Mouse (Mus musculus): ENCODE data around the gene Gad2.
A peak's percentile ranks its signal among the peaks of the same experiment; 100 is the strongest.

Gad2 gene

DNA sequence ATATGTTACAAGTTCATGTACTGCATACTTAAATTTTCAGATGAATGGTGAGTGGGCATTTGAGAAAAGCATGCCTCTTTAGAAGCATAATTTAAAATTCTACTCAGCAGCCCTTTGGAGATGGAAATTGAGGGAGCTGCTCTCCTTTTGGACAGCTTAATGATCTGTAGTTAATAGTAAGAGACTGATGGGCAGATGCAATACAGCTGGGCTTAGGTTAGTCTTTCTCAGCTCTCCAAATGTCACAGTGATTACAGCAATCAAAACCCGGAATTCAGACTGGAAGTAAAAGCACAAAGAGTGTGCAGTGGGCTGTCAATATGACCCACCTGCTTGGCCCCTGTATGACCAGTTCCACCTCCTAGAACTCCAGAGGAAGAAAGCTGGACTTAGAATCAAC is 24.1 kb downstream of the Gad2 start:
- no peak for DNase-seq (ENCODE audit: low read depth, low spot score)

- no peak for DNase-seq (ENCODE audit: low read depth, low spot score)
Measured at GRCm38 (mm10) chr2:22648394-22648793, 26.4 kb downstream of the Gad2 start.

GRCm38 (mm10) chr2:22651826-22652225 is 29.8 kb downstream of the Gad2 start:
- no peak for DNase-seq (ENCODE audit: low read depth, low spot score)

DNA sequence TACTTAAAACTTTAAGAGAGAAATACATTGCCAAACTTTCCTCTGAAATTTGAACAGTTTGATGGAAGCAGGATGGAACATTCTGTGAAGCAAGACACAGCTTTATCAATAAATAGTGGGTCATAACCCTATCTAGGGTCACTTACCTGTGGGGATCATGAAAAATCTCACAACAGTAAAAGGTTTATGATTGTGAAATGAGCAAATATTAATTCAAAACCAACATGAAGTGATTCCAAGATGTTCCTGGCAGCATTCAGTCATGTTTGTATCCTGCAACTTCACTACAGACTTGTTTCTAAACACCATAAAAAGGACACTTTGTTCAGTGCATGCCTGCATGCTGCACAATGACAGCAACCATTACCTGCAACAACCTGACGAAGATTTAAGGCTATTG is 41.7 kb downstream of the Gad2 start:
- no peak for DNase-seq (ENCODE audit: low read depth, low spot score)

- no peak for DNase-seq (ENCODE audit: low read depth, low spot score)
Measured at GRCm38 (mm10) chr2:22670415-22670814, 48.4 kb downstream of the Gad2 start.

DNA sequence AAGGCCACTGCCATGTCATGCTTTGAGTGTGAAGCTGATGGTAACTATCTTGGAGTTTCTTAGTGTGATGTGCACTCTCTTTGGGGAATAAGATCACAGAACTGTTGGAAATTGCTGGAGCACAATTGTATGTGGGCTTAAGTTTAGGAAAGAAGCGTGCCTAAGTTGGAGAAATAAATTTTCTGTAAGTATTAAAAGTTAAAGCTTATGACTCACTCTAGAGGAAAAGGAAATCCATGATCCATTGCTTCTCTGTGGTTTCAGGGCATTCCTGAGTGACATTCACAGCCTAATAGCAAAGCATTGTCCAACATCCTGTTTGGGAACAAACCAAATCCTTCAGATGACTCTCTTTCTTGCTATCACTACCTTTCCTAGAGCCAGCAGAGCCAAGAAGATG is 49.3 kb downstream of the Gad2 start:
- no peak for DNase-seq (ENCODE audit: low read depth, low spot score)

DNA sequence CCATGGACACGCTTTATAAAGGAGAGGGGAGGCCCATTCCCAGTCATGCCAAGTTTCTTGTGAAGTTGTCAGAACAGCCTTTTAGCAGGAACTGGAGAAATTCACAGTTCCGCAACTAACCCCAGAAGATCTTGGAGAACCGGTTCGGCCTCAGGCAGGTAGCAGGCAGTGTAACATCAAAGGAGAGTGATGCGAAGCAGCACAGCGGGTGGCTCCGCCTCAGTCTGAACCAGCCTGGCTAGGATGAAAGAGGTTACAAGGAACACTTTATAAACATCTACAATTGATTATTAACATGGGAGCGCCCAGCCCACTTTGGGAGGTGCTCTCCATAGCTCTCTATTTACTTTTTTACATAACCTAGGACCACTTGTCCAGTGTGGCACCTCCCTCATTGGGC is 55.1 kb downstream of the Gad2 start:
- DNase-seq (ENCODE audit: low read depth, low spot score): no peak

DNA sequence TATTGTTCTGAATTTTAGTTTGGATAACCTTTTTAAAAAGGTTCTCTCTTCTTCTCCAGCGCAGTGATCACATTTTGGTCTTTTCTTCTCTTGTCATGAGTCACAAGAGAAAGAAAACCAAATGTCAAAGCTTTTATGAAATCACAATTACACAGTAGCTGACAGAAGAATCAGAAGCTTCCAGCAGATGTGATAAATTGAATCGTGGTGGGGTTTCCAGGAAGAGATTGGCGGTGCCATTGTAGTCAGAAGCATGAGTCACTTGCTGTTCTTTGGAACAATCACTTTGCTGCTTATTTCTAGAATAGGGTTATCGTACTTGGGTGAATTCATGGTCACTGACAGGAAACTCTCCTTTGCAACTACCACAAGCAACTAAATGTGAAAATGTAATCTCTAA is 57.9 kb downstream of the Gad2 start:
- DNase-seq (ENCODE audit: low read depth, low spot score): no peak

DNA sequence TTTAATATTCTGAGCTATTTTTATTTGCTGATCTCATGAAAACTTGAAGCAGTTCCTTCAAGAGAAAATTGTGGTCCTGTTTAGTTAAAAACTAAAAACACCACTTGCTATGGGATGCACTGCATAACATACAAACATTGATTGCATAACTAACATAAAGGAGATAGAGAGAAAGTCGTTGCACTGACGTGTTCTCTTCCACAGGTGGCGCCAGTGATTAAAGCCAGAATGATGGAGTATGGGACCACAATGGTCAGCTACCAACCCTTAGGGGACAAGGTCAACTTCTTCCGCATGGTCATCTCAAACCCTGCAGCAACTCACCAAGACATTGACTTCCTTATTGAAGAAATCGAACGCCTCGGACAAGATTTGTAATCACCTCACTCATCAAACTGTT is 68.0 kb downstream of the Gad2 start:
- DNase-seq (ENCODE audit: low read depth, low spot score): no peak

GRCm38 (mm10) chr2:22704780-22705727 is 83.0 kb downstream of the Gad2 start:
- peak; percentile 47 for DNase-seq (ENCODE audit: low read depth, low spot score)

GRCm38 (mm10) chr2:22706233-22706632 is 84.2 kb downstream of the Gad2 start:
- no peak for DNase-seq (ENCODE audit: low read depth, low spot score)

GRCm38 (mm10) chr2:22721522-22722470 is 99.8 kb downstream of the Gad2 start:
- peak; percentile 79 for DNase-seq (ENCODE audit: low read depth, low spot score)

DNA sequence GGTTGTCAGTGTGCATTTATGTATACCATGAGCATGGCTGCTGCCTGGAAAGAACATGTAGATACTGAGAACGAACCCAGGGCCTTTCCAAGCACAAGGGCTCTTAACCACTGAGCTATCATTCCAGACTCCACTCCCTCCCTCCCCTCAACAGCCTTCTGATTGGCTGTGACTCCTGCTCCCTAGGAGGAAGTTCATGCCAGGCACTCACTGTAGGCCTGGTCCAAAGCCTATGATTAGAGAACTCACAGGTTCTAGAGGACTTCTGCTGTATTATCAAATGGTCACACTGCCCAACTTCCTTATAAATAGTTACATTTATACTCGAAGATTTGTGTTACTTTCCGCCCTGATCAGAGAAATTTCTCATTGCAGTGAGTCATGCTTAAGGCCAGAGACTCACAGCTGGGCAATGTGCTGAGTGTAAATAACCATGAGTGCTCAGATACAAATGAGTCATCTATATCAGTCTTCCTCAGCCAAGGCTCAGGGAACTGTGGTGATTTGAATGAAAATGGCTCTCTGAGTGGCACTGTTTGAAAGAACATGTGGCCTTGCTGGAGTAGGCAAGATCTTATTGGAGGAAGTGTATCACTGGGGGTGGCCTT is 102.0 kb downstream of the Gad2 start:
- no peak for DNase-seq (ENCODE audit: low read depth, low spot score)

GRCm38 (mm10) chr2:22727113-22727512 is 105.1 kb downstream of the Gad2 start:
- no peak for DNase-seq (ENCODE audit: low read depth, low spot score)

DNA sequence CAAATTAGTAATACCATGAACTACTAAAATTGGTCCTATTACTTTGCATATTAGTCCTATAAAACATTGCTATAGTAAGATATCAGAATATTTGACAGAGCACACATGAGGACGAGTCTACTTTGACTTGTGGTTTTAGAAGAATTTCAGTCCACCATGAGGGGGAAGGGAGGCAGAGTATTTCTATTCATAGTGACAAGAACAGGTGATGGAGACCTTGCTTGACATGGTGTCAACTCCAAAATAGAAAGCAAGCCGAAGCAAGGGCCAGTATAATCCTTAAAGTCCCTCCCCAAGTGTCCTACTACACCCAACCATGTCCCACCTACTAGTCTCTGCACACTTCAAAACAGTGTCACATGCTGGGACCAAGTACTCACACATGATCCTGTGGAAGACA is 114.1 kb downstream of the Gad2 start:
- DNase-seq (ENCODE audit: low read depth, low spot score): no peak

DNA sequence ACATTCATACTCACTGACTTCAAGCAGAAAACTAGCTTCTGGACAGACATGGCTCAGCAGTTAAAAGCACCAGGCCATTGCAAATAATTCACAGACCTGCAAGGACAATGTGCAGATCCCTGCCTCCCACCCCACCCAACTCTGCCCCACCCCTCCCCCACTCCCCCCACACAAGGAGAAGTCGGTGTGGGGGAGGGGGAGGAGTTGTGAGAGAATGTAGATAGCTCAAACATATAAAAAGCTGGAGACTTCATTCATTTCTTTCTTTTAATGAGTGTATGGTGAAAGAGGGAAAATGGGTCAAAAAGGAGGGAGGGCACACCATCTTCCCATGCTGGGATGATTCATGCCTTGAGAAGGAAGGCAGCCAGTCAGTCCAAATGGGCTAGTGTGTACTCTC is 117.4 kb downstream of the Gad2 start:
- peak; percentile 50 for DNase-seq (ENCODE audit: low read depth, low spot score)

- DNase-seq (ENCODE audit: low read depth, low spot score): no peak
Measured at GRCm38 (mm10) chr2:22740441-22740840, 118.4 kb downstream of the Gad2 start.

- no peak for DNase-seq (ENCODE audit: low read depth, low spot score)
Measured at GRCm38 (mm10) chr2:22741222-22741621, 119.2 kb downstream of the Gad2 start.
